Mouse (Mus musculus) gastrocnemius, postnatal 14 days (tissue): ENCODE measurements around the gene Vsig10l. TPM values are rescaled to one million over a fixed set of nuclear protein-coding genes. Genes with fewer than 3 reads are reported as not detected.
A peak's percentile ranks its signal among the peaks of the same experiment; 100 is the strongest.

Experiments
- DNase-seq: peaks from one replicate; pipeline ENCODE4 v3.0.0; 2021; ENCODE audit warnings: mixed read lengths
- intact Hi-C: fragments of 180-260 bp; cut with DNase I; formaldehyde crosslinking; loops from one replicate; pipeline ENCODE4 v1.15.1; 2025; ENCODE audit warnings: low total_unique reads
- long read RNA-seq, 2 experiments: library from polyadenylated mRNA; stranded (forward); transcript quantifications; one replicate each; pipeline ENCODE4 v2.0.0; 2021
- total RNA-seq, 2 experiments: library from RNA; stranded (reverse); gene quantifications; 2 replicates each; pipeline ENCODE4 v1.2.3; 2021

Vsig10l gene
- total RNA-seq: 1 to 10 TPM; 1.4 to 1.8 TPM
- long read RNA-seq, experiment 1, partial matches to known transcripts: 1 of 4 reads
- long read RNA-seq, experiment 1, other reads (novel, unspliced or antisense): 3 of 4 reads
- long read RNA-seq, experiment 2, partial matches to known transcripts: 2 of 4 reads
- long read RNA-seq, experiment 2, other reads (novel, unspliced or antisense): 2 of 4 reads

- intact Hi-C loops: loop anchor here (5.0 kb wide), 1 partner anchor 36 kb away; the partner anchor contains the start of gene Lim2
- no peak for DNase-seq
These were observed at the start of gene Vsig10l for GRCm38 (mm10) chr7:43462851-43463250. Vsig10l (plus strand) TSS chr7:43463151.

GRCm38 (mm10) chr7:43417298-43417697 lies 45.7 kb upstream of the Vsig10l start:
- no peak for DNase-seq
- intact Hi-C loops: no loop called here

- peak; percentile 83 for DNase-seq
- intact Hi-C loops: no loop called here
These were observed 39.8 kb upstream of the Vsig10l start for GRCm38 (mm10) chr7:43422995-43423617.

GRCm38 (mm10) chr7:43423991-43424625 lies 38.8 kb upstream of the Vsig10l start:
- intact Hi-C loops: no loop called here
- DNase-seq: no peak

GRCm38 (mm10) chr7:43427406-43427805 lies 35.5 kb upstream of the Vsig10l start, which contains the start of gene Lim2:
Lim2 (plus strand) TSS chr7:43427670.
- DNase-seq: no peak
- intact Hi-C loops: loop anchor here (5.0 kb wide), 1 partner anchor 35 kb away; the partner anchor contains the start of gene Vsig10l

GRCm38 (mm10) chr7:43429500-43429899 lies 33.5 kb upstream of the Vsig10l start:
- no peak for DNase-seq
- intact Hi-C loops: loop anchor here (5.0 kb wide), 1 partner anchor 33 kb away; the partner anchor contains the start of gene Vsig10l

GRCm38 (mm10) chr7:43432891-43433290 lies 30.1 kb upstream of the Vsig10l start:
- no peak for DNase-seq
- intact Hi-C loops: no loop called here

GRCm38 (mm10) chr7:43434676-43435075 lies 28.3 kb upstream of the Vsig10l start:
- intact Hi-C loops: no loop called here

GRCm38 (mm10) chr7:43436341-43437255 lies 26.4 kb upstream of the Vsig10l start, which contains the start of gene Nkg7:
Nkg7 (plus strand) TSS chr7:43437073.
- no peak for DNase-seq
- intact Hi-C loops: no loop called here

More at GRCm38 (mm10) chr7:43434676-43435075, 28.3 kb upstream of the Vsig10l start:
- no peak for DNase-seq

GRCm38 (mm10) chr7:43438611-43439010 lies 24.3 kb upstream of the Vsig10l start:
- no peak for DNase-seq
- intact Hi-C loops: no loop called here

GRCm38 (mm10) chr7:43440482-43440881 lies 22.5 kb upstream of the Vsig10l start, which contains the start of gene Cldnd2:
Cldnd2 (plus strand) TSS chr7:43440782.
- intact Hi-C loops: no loop called here
- DNase-seq: no peak

- intact Hi-C loops: no loop called here
- DNase-seq: no peak
These were observed 21.9 kb upstream of the Vsig10l start for GRCm38 (mm10) chr7:43441071-43441470.

- intact Hi-C loops: no loop called here
- DNase-seq: no peak
These were observed 20.3 kb upstream of the Vsig10l start for GRCm38 (mm10) chr7:43442684-43443083.

GRCm38 (mm10) chr7:43443126-43443916 lies 19.6 kb upstream of the Vsig10l start:
- intact Hi-C loops: no loop called here
- DNase-seq: peak; percentile 80

- intact Hi-C loops: no loop called here
- DNase-seq: peak; percentile 94
These were observed 19.0 kb upstream of the Vsig10l start, which contains the start of the genes Etfb and Gm45233 for GRCm38 (mm10) chr7:43443917-43444293. Etfb (plus strand) TSS chr7:43444083. Gm45233 (plus strand) TSS chr7:43444128.

GRCm38 (mm10) chr7:43447801-43448200 lies 15.2 kb upstream of the Vsig10l start:
- intact Hi-C loops: no loop called here
- DNase-seq: no peak

- intact Hi-C loops: no loop called here
- DNase-seq: no peak
These were observed 14.7 kb upstream of the Vsig10l start for GRCm38 (mm10) chr7:43448246-43448645.

GRCm38 (mm10) chr7:43449811-43450210 lies 13.1 kb upstream of the Vsig10l start:
- intact Hi-C loops: no loop called here
- no peak for DNase-seq

- intact Hi-C loops: no loop called here
- DNase-seq: no peak
These were observed 11.2 kb upstream of the Vsig10l start for GRCm38 (mm10) chr7:43451726-43452125.
